Mouse (Mus musculus): ENCODE data around the gene Slc8b1.

The Slc8b1 gene

DNA sequence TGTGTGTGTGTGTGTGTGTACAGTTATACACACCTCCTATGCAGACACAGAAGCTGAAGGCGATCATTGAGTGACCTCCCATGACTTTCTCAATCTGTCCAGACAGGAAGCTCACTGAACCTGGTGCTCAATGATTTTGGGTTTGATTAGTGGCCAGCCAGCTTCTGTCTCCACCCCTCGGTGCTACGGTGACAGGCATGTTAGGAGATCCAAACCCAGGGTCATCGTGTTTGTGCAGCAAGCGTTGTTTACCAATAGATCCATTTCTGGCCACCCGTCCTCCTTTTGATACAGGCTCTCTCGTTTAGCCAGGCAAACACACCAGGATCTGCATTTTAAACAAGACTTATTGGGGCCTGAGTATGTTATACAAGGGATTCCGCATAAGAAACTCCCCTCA, 20.7 kb downstream of the Slc8b1 start:
- no peak for DNase-seq

DNA sequence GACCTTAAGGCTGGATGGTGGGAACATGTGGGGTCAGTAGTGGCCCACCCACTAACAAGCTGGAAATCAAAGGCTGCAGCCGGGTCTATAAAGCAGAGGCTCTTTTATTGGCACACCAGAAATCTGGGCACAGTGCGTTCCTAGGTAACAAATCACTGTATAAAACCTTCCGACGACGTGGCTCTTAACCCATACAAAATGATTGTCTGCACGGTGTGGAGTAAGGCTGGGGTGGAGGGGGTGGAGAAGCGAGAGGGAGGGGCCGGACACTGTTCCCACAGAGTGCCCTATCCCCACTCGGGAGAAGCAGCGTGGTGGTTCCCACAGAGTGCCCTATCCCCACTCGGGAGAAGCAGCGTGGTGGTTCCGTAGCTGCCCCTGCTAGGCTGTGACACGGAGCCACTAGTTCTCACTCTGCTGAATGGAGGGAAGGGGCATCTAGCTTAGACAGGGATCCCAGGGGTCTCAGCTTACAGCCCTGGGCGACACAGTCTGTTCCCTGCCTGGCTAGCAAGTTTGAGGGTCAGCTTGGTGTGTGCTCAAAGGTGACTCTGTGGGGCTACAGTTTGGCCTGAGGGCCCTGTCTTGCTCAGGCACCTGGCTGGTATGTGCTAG, 23.2 kb downstream of the Slc8b1 start:
- DNase-seq = no peak

DNA sequence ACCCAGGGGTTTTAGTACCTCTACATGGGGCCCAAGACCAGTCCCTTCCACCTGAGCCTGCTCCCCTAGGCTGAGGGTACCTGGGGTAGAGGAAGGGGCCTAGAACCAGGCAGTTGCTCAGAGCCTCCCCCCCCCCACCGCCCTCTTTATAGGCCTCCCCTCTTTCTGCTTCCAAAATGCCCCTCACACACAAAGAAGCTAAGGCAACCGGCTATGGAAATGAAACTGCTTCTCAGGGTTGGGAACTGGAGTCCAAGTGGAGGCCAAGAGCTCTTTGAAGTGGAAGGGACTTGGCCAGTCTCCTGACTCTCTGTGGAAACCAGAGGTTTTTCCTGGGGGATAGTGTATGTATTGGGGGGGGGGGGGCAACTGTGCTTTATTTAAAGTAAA, 23.7 kb downstream of the Slc8b1 start:
- DNase-seq = no peak

DNA sequence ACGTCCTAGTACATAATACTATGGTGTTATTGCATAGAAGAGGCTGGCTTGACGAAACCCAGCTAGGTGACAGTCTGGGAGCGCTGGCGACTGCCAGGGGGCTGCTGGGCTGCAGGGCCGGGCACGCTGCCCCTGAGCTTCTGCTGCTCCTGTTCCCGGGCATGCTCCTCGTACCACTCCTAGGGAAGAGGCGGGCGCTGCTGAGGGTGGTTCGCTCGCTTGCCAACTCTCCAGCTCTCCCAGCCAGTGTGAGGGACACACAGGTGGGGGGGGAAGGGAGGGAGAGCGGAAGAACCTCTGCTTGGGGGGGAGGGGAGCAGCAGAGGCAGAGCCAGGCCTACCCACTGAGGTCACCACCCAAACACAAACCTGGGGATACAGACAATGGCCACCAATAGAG, 25.1 kb downstream of the Slc8b1 start:
- peak in 1 of 2 experiments; percentile 58 for DNase-seq

DNA sequence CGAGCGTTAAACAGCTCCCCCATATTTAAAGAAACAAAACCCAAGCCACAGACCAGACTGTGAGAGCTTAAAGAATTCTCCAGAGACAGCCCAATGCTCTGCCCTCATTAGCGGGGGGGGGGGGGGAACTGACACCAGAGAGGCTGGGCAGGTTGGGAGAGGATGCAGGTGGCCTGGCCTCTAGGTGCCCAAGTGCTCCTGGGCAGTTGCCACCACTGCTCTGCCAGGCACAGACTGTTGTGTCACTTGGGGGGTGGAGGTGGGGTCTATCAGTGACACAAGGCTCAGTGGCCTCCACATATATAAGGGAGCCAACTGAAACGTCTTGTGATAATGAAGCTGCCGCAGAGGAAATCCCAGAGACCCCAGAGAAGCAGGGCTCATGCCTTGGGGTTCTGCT, 25.7 kb downstream of the Slc8b1 start:
- no peak for DNase-seq

DNA sequence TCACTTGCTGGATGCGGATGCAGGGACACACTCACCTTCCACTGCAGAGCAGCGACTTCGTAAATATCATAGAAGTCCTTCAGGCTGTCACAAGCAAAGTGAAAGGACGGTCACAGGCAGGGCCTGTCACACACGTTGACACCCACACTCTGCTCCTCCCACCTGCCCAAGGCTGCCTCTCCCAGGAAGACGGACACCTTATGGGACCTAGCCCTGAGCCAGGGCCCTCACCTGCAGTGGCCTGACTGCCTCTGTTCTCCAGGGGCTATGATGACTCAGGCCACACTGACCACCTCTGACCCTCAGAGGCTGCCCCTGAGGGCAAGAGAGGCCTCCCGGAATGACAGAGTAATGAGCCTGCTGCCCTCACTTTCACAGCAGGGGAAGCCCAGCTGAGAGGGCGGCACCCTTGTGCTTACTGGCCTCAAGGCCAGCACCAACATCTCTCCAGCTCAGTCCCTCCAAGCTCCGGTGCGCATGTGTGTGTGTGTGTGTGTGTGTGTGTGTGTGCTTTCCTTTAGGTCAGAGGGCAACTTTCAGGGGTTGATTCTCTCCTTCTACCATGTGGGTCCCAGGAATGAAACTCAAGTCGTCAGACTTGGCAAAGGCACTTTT, 37.4 kb downstream of the Slc8b1 start:
- DNase-seq = no peak

DNA sequence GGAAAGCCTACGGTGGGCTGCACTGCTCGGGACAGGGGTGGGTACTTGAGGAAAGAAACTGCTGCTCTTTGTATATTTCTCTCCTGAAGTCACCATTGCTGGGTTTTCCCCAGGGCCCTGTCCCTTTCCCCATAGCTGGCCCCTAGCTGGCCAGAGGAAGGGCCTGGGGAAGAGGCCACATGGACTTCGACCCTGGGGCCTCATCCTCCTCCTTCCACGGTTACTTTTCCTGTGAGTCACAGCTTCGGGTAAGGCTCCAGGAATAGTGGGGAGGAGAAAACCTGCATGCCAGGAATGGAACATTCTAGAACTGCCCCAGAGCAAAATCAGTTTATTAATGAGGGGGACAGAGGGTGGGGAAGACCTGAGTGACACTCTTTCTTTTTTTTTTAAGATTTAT, 39.2 kb downstream of the Slc8b1 start:
- DNase-seq = no peak

DNA sequence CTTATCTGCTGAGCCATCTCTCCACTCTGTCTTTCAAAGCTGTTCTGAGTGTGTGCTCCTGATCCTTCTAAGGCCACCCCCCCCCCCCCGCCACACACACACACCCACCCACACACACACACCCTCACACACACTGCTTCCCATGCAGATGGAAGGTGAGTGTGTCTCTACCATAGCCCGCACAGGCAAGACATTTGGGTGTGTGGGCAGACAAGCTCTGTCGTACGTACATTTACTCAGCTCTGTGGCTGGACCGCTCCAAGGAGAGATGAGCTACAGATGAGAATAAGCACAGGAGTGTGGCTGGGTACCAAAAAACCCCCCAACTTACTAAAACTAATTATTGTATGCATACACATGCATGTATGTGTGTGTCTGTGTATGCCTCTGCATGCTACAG, 39.7 kb downstream of the Slc8b1 start:
- no peak for DNase-seq

DNA sequence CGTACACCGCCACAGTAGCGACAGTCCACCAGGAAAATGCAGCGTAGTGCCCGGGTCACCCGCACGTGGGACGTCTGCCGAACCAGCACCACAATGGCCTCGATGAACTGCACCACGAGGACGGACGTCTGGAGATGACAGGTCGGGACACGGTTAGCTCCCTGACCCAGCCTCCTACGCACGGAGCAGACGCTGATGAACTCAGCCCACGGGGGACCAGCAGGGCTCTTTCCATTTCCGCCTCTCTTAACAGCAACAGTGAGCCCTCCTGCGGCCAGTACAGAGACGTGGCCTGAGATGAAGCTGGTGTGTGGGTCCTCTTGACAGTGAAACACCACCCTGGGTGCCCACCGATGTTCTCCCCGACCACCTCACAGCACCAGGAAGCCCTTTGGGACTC, 44.9 kb downstream of the Slc8b1 start:
- no peak for DNase-seq

DNA sequence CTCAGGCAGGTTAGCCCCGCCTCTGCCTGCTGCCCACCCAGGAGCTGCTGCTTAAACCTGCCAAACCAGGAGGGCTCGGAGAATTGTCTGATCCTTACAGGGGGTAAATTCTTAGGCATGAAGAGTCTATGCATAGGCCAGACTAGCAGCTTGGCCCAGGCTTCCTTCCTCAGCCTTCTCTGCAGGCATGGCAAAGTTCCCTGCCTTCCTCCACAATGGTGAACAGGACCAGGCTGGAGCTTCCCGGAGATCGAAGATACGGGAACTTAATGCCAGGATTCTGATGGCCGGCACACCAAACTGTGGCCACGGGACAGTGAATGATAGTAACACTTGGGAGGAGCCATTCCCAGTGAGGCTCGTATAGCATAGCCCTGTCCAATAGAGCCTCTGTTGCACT, 47.1 kb downstream of the Slc8b1 start:
- no peak for DNase-seq

DNA sequence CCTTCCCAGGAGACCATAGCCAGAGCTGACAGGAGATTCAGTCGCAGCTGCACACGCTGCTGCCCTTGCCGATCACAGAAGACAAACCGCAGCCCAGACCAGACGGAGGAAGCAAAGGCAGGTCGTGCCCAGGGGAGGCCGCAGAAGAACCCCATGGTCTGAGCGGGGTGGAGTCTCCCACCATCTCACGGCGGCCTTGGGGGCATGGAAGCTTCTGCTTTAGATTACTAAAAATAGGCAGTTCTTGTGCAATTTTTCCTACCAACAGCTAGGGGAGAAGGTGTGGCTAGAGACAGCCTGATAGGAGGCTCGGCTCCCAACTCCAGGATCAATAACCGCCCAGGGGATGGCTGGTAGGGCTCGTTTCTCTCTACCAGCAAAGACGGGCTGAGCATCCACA, 47.8 kb downstream of the Slc8b1 start:
- peak in 1 of 2 experiments; percentile 54 for DNase-seq

DNA sequence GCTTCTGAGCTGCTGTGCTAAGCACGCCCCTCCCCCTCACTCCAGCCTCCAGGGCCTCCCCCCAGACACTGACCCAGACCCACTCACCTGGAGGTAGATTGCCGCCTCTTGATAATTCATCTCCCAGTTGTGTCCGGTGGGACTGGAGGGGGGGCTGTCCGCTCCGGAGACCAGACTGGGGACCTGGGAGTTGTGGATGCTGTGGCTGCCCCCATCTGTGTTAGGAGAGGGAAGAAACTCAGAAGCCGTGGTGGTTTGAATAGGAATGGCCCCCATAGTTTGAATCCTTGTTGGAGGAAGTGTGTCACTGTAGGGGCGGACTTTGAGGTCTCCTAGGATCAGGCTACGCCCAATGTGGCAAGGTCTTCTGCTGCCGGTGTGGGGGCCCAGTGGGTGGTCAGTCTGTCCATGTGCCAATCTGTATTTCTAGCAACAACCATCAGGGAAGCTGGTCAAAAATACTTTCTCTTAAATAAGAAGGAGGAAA, 49.2 kb downstream of the Slc8b1 start:
- no peak for DNase-seq

DNA sequence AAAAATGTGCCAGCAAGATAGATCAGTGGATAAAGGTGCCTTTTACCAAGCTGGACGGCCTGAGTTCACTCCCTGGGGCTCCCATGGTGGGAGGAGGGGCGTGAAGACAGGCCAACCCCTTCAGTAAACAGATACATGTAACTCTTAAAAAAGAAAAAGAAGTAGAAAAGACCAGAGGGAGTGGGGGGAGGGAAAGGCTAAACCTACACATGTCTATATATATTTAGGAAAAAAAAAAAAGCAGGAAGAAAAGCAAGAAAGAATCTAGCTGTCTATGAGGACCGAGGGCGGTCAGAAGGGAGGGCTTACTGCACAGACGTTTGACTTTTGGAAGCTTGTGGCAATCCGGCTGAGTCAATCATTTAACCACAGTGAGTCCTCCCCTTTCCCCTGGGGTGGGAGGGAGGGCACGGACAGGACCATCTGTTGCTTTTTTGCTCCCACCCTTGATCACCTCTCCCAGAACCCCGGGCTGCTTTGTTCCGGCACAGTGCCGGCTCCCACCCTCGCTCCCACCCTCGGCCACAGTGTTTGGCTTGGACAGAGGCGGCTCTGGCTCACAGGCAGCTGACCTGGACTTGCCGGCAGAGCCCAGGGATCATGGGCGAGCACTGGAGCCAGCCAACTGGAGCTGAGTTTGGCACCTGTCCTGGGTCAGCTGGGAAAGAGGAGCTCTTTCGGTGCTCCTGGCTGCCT, 49.8 kb downstream of the Slc8b1 start:
- peak; percentile 53 to 77 for DNase-seq

DNA sequence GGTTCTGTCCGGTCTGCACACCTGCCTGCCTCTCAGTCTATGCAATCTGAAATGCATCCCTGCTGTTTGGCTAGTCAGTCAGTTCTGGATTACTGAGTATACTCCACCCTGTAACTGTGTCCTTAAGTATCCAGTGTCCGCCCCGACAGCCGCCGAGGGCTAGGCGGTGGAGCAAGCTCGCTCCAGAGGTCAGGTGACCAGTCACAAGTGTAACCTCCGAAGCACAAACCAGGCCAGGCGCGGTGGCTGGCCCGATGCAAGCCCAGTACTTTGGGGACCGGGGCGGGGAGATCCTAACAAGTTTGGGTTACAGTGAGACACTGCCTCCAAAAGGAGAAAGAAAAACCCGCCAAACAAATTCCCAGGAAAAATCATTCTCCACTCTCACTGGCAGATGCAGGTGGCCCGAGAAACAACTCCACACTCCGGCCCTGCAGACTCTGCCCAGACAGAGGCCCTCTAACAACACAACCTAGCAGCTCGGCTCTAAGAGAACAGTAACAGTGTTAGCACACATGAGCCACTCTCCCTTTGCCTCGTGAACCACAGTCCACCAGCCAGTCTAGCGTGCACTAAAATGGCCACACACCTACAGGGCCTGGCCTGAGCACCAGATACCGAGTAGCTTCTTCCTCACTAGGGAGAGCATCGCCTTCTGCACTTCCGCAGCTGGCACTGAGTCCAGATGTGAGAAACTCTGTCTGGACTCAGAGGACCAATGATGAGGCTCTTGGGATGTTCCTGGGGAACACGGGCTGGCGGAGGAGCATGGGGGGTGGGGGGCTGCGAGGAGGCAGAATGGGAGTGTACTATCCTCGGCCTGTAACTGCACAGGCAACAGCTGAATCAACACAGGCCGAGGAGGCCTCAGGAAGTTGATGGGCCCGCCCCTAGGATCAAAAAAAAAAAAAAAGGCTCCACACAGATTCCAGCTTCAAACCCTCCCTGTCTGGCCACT, 52.3 kb downstream of the Slc8b1 start:
- peak; percentile 51 to 76 for DNase-seq

DNA sequence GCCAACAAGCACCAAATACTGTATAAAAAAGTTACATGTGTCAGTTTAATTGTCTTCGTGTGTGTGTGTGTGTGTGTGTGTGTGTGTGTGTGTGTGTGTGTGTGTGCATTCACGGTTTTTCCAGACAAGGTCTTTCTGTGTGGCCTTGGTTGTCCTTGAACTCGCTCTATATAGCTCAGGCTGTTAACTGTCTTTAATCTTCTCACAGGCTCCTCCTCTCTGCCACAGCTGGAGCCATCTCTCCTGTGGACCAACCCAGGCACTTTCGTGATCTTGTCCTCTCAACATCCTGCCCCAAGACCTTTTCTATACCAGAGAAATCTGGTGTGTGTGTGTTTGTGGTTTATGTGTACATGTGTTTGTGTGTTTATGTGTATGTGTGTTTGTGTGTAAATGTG, 52.9 kb downstream of the Slc8b1 start:
- DNase-seq = peak in 1 of 2 experiments; percentile 23

DNA sequence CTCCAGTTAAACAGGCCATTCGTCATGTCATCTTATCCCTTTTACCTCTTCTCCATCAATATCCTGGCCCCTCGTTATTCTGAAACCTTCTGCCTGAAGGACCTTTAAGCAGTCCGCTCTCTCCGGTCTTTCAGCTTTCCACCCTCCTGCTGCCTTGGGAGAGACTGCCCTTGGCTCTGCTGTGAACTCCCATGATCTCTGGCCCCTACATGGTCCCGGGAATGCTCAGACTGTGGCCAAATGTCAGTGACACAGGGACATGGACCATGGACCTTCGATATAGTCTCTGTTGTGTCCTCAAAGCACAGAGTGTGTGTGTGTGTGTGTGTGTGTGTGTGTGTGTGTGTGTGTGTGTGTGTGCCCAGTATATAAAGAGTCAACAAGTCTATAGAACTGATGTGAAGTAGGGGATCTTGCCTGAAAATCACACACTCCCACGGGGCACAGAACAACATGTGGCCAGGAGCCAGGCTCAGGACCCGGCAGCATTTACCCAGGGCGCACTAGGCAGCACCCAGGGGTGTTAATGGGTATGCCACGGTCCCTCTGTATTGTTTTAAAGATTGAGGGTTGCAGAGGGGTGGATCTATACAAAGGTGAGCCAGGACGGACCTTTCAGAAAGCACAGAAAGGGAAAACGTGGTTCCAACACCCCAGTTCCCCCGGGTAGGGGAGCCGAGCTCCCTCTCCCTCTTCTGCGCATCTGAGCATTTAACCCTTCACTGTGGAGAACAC, 54.4 kb downstream of the Slc8b1 start:
- DNase-seq = no peak

DNA sequence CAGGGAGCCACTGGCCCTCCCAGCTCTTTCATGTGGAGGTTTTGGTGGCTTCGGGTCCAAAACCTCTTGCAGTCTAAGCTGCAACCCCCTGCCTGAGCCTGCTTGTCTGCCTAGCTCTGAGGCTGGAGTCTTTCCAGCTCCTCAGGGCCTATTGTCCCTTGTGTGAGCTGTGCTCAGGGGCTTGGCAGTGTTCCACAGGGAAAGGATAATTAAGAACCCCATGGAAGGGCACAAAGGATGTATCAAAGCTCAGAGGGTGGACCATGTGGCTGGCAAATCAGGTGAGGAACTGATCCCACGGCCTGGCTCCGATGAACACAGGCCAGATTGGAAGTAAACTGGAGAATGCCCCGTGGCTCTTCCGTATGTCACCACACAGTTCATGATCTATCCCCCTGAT, 55.1 kb downstream of the Slc8b1 start:
- peak; percentile 52 for DNase-seq

DNA sequence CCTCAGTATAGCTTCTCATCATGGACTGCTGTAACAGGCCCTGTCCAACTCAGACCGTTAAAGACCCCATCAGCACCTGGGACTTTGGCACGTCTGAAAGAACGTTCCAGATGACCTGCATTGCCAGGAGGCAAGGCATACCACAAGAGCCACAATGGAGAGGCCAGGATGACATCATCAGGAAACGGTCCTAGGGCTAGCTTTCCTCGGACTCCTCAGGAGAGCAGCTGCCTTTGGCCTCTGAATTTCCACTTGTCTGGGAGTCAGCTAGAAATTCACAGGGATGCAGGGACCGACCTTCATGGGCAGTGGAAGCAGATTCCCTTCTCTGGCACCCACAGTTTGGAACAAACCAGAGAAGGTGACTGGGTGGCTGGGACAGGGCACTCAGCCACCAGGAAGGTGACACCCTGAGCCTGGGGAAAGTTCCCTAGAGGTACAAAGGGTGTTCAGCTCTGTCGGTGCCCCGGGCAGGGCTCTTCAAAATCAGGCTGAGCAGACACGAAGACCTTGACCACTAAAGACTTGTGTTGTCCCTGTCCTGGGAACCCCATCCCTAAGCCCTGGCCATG, 55.8 kb downstream of the Slc8b1 start:
- DNase-seq = peak; percentile 25 to 30

DNA sequence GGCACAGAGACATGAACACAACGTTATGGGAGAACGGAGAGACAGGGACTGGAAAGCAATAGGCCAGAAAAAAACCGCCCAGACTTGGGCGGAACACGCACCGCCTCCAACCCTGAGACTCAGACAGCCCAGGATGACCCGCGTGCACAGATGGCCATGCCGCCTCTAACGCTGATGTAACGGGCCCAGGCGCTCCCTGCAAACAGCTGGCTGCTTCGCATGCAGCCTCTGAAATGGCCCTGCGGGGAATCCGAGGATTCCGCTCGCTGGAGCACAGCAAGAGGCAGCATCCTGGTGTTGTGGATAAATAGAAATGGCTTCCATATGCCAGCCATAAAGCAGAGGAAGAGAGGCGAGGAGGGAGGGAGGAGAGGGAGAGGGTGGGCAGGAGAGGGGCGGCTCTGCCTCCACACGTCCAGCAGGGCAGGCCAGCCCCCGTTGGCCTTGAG, 56.3 kb downstream of the Slc8b1 start:
- DNase-seq = peak; percentile 69 to 90

DNA sequence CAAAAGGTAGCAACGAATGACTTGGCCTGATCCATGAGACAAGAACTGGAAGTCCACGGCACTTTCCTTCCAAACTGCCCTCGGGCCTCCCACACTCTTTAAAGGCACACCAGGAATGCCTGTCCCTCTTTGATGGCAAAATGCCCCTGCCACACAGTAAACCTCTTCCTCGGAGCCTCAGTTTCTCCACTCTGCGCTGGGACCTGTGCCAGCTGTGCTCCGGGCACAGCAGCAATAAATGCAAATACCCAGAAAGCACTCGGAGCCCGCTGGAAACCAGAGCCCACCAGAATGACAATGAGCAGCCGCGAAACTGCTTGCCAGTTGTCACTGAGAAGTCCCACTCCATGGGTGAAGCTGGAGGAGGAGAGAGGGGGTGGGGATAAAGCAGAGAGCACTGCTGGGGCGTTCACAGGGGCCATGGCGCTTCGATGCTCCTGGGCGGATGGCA, 56.8 kb downstream of the Slc8b1 start:
- no peak for DNase-seq

DNA sequence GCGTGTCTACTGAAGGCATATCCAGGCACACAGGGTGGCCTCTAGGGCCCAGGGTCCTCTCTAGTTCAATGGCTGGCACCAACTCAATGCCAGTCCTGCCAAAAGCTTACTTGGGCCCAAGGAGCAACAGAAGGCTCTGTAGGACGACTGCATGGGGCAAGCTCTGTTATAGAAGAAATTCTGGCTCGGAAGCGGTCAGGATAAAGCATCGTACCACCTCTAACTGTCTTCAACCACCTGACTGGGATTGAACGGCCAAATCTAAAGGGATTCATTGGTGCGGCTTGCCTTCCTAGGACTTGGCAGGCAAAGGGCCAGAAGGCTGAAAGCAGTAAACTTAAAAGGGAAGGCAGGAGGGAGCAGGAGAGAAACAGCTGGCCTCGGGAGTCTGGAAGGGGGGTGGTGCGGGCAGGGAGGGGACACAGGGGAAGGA, 57.4 kb downstream of the Slc8b1 start:
- DNase-seq = no peak

DNA sequence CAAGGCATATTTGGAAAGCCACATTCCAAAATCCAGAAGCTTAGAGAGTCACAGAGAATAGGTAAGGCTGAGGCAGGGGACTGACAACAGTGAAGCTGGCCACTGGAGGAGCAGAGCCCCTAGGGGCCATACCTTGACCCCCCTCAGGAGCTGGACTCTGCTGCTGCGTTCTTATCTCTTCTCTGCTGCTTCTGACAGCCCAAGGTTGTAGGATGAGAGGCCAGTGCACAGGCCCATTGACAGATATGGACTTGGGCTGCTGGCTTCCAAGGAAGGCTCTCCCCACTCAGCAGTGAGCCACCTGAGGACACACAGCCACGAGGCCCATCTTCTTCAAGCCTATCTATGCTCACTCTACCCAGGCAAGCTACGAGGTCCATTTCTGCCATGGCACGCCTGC, 58.0 kb downstream of the Slc8b1 start:
- no peak for DNase-seq
